Mouse (Mus musculus): Measurements from ENCODE around the gene Ankrd65. TPM values are rescaled to one million over a fixed set of nuclear protein-coding genes. Genes with fewer than 3 reads are reported as not detected.
A peak's percentile ranks its signal among the peaks of the same experiment; 100 is the strongest.
"Not testable (repeated sequence)": the region's sequence is repeated elsewhere in the genome, so short reads cannot be mapped to it uniquely, and the experiment has no call there.

Ankrd65 gene
- polyA plus RNA-seq (2012; rRNA removed): 2.8 and 3.2 TPM in 2 replicates

DNA sequence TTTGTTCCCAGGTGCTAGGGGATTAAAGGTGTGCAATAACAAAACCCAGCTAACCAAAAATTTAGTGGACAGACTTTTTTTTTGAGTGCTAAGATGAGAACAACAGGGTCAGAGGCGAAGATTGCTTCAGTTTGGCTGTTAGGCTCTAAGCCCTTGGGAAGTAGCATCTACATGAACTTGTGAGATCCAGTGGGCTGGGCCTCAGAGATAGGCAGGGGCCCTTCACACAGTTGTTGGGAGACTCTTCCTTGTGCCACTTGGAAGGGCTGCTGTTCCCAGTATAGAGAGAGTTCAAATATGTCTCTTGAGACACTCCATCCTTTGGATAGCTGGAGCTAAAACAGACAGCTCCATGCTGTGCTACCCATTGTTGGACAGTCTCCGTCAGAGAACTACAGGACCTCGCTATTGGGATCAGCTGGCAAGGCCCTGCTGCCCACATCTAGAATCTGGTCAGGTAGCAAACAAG lies at the start of gene Ankrd65:
TSS of gene Ankrd65 (plus strand) at position 419 of the 469 bp plus-strand sequence.
- peak within 1 kb of the TSS; percentile 36; the same call in 1 of the 2 replicates for H3K4me3 ChIP-seq (ENCODE audit: insufficient read depth, low read depth, low read length)
- peak within 1 kb of the TSS; percentile 79 for H3K27ac ChIP-seq (ENCODE audit: insufficient read depth, low read depth, low read length)
- DNase-seq: no peak
- H3K4me1 ChIP-seq (ENCODE audit: control insufficient read depth, insufficient read depth, low read length): peaks cover 12% of the 10 kb centered on the region; the same call in 1 of the 2 replicates
- TF ChIP-seq POLR2A (IDR thresholded peaks at IDR 0.05; ENCODE audit: low read depth, low read length) (no peak), CTCF (conservative IDR thresholded peaks at IDR 0.05; ENCODE audit: insufficient read depth, insufficient read length, low read depth, low read length) (no peak)
- no peaks in the 10 kb centered on the region for H3K27me3 ChIP-seq (replicated peaks; ENCODE audit: control insufficient read depth, insufficient read depth, low read length)
- H3K36me3 ChIP-seq (ENCODE audit: control insufficient read depth, insufficient read depth, low read length): no peaks in the 10 kb centered on the region
- 69% methylated on average over 3 of the region's 3 CpGs for WGBS

DNA sequence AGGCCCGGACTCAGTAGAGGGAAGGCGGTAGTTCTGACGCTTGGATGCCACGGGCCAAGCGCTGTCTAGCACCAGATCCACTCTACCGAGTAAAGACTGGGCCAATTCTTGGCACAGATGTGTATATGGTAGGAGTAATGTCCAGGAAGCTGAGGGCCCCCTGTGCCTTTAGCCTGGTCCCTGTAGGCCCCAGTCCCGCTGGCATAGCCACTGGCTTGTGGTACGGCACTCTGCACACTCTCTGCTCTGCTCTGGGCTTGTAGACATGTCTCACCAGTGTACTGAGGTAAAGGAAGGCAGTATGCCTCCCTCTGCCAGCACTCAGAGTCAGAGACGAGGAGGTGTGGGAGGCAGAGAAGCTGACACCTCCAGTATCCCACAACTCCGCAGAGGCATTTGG lies 49.6 kb upstream of the Ankrd65 start:
- DNase-seq; H3K27me3 ChIP-seq (replicated peaks; ENCODE audit: control insufficient read depth, insufficient read depth, low read length); H3K27ac ChIP-seq (ENCODE audit: insufficient read depth, low read depth, low read length); H3K4me1 ChIP-seq (ENCODE audit: control insufficient read depth, insufficient read depth, low read length); H3K36me3 ChIP-seq (ENCODE audit: control insufficient read depth, insufficient read depth, low read length); H3K4me3 ChIP-seq (ENCODE audit: insufficient read depth, low read depth, low read length): not testable (repeated sequence)
- 80% methylated on average over 10 of the region's 10 CpGs for WGBS

DNA sequence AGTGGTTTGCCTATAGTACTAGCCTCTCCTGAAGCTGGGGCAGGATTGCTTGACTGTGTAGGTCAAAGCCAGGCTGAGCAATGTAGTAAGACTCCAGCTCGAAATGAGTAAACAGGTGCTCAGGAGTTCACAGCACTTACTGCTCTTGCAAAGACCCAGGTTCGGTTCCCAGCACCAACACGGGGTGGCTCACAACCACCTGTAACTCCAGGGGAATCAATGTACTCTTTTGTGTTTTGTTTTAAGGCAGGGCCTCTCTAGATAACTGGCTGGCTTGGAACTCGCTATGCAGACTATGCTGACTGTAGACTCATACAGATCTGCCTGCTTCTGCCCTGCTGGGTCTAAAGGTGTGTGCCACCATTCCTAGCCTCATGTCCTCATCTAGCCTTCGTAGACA lies 47.6 kb upstream of the Ankrd65 start:
- 94% methylated on average over 5 of the region's 5 CpGs for WGBS
- Histone ChIP-seq H3K4me1 (ENCODE audit: control insufficient read depth, insufficient read depth, low read length) (no peaks in the 10 kb centered on the region), H3K4me3 (ENCODE audit: insufficient read depth, low read depth, low read length) (no peak overlapping the region), H3K27me3 (replicated peaks; ENCODE audit: control insufficient read depth, insufficient read depth, low read length) (no peaks in the 10 kb centered on the region), H3K27ac (ENCODE audit: insufficient read depth, low read depth, low read length) (no peak overlapping the region), H3K36me3 (ENCODE audit: control insufficient read depth, insufficient read depth, low read length) (peaks cover 2% of the 10 kb centered on the region)
- TF ChIP-seq CTCF (conservative IDR thresholded peaks at IDR 0.05; ENCODE audit: insufficient read depth, insufficient read length, low read depth, low read length) (no peak), POLR2A (IDR thresholded peaks at IDR 0.05; ENCODE audit: low read depth, low read length) (no peak)
- DNase-seq: no peak

DNA sequence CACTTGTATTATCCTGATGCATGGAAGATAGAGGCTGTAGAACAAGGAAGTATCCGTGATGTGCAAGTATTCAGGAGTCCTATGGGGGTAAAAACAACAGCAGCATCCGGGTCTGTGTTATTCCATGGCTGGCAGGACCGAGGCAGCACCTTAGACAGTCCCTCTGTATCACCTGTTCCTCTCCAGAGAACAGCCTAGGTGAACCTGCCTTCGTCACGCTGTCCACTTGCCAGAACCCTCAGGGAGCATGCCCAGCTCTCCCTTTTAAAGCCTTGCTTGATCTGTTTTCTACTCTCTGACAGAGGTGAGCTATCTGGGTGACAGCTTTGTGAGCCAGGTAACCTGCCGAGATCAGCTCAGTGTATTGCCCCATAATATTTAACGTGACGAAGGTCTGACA lies 45.8 kb upstream of the Ankrd65 start:
- H3K27me3 ChIP-seq (replicated peaks; ENCODE audit: control insufficient read depth, insufficient read depth, low read length): no peaks in the 10 kb centered on the region
- H3K4me1 ChIP-seq (ENCODE audit: control insufficient read depth, insufficient read depth, low read length): no peaks in the 10 kb centered on the region
- 85% methylated on average over 8 of the region's 8 CpGs for WGBS
- H3K36me3 ChIP-seq (ENCODE audit: control insufficient read depth, insufficient read depth, low read length): peaks cover 2% of the 10 kb centered on the region
- H3K27ac ChIP-seq (ENCODE audit: insufficient read depth, low read depth, low read length): no peak overlapping the region
- no peak for DNase-seq
- TF ChIP-seq CTCF (conservative IDR thresholded peaks at IDR 0.05; ENCODE audit: insufficient read depth, insufficient read length, low read depth, low read length) (no peak), POLR2A (IDR thresholded peaks at IDR 0.05; ENCODE audit: low read depth, low read length) (no peak)
- no peak overlapping the region for H3K4me3 ChIP-seq (ENCODE audit: insufficient read depth, low read depth, low read length)

DNA sequence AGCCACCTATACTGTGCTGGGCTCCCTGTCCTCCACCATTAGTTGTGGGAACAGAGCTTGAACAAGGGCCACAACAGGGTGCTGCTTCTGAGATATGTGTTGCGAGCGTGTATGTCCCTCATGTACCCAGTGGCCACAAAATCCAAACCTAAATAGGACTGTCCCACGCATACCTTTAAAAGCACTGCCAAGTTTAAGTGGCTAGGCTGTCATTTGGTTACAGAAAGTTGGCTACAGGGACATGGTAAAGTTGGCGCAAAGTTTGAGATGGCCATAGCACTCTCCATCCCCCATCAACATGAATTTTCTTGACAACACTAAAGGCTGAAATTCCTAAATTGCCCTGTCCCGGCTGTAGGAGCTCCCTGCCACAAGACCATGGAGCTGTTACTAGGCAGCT lies 45.1 kb upstream of the Ankrd65 start:
- no peak overlapping the region for H3K4me3 ChIP-seq (ENCODE audit: insufficient read depth, low read depth, low read length)
- peaks cover 2% of the 10 kb centered on the region for H3K36me3 ChIP-seq (ENCODE audit: control insufficient read depth, insufficient read depth, low read length)
- WGBS: 88% methylated on average over 5 of the region's 5 CpGs
- no peaks in the 10 kb centered on the region for H3K4me1 ChIP-seq (ENCODE audit: control insufficient read depth, insufficient read depth, low read length)
- no peaks in the 10 kb centered on the region for H3K27me3 ChIP-seq (replicated peaks; ENCODE audit: control insufficient read depth, insufficient read depth, low read length)
- no peak for DNase-seq
- H3K27ac ChIP-seq (ENCODE audit: insufficient read depth, low read depth, low read length): no peak overlapping the region
- TF ChIP-seq CTCF (conservative IDR thresholded peaks at IDR 0.05; ENCODE audit: insufficient read depth, insufficient read length, low read depth, low read length): no peak
- no peak for TF ChIP-seq POLR2A (IDR thresholded peaks at IDR 0.05; ENCODE audit: low read depth, low read length)

DNA sequence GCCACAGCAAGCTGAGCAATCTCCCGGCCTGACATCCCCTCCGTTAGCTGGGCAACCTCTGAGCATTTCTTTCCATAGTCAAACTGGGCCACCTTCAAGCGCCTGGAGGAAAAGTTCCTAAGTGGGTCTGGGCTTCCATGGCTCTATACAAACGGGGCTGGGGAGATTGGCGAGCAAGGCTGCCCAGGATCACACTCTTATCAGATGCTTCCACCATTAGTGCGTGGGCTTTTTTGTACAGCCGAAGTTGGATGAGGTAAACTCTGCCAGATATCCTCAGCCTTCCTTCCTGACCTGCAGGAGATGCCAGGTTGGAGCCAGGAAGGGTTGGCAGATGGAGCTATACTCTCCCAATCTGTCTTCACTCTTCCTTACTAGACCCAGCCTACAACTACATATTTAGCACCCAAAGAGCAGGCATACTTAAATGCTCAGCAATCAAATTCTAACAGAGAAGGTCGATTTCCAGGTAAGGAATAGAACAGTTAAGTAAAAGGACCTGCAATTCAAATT lies 44.1 kb upstream of the Ankrd65 start:
- H3K27ac ChIP-seq (ENCODE audit: insufficient read depth, low read depth, low read length): no peak overlapping the region
- 87% methylated on average over 8 of the region's 8 CpGs for WGBS
- no peak for TF ChIP-seq POLR2A (IDR thresholded peaks at IDR 0.05; ENCODE audit: low read depth, low read length)
- no peak for TF ChIP-seq CTCF (conservative IDR thresholded peaks at IDR 0.05; ENCODE audit: insufficient read depth, insufficient read length, low read depth, low read length)
- H3K36me3 ChIP-seq (ENCODE audit: control insufficient read depth, insufficient read depth, low read length): peaks cover 2% of the 10 kb centered on the region; the same call in 1 of the 2 replicates
- DNase-seq: no peak
- no peaks in the 10 kb centered on the region for H3K4me1 ChIP-seq (ENCODE audit: control insufficient read depth, insufficient read depth, low read length)
- H3K4me3 ChIP-seq (ENCODE audit: insufficient read depth, low read depth, low read length): no peak overlapping the region
- H3K27me3 ChIP-seq (replicated peaks; ENCODE audit: control insufficient read depth, insufficient read depth, low read length): no peaks in the 10 kb centered on the region

DNA sequence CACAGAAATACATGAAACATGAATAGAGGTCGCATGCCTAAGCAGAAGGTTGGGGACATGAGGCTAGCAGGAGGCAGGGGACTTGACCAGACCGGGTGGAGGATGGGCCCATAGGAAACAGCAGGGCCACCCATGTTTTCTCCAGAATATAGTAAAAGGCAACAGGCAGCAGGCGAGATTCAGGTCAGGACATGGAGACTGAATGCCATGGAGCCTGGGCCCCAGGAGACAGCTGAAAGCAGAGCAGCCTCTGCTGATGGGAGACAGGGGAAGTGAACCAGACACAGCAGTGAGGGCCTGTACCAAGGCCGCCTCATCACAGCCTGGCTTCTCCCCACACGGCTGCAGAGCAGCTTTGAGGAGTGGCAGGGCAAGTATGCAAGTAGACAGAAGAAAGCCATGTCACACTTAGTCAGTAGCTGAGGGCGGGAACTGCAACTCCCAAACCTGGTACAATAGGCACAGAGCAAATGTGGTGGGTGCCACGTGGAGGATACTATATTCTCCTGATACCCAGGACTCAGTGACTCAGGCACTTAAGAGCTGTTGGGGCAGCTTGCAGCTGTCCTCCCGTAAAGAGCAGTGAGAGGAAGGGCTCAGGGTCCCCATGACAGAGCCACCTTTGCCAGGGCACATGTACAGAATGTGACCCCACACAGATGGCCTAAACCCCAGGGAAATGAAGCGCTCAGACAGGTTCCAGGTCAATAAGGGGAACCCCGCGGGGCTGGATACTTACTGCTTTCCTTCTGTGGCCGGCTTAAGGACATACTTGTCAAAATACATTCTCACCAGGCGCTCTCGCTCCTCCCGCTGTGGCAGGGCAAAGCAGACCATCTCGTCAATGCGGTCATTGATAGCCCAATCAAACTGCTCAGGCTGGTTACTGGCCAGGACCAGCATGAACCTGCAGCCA lies 43.4 kb upstream of the Ankrd65 start:
- H3K27me3 ChIP-seq (replicated peaks; ENCODE audit: control insufficient read depth, insufficient read depth, low read length): no peaks in the 10 kb centered on the region
- no peaks in the 10 kb centered on the region for H3K4me1 ChIP-seq (ENCODE audit: control insufficient read depth, insufficient read depth, low read length)
- WGBS: 91% methylated on average over 17 of the region's 17 CpGs
- no peak for DNase-seq
- no peak overlapping the region for H3K27ac ChIP-seq (ENCODE audit: insufficient read depth, low read depth, low read length)
- peaks cover 2% of the 10 kb centered on the region; the same call in 1 of the 2 replicates for H3K36me3 ChIP-seq (ENCODE audit: control insufficient read depth, insufficient read depth, low read length)
- H3K4me3 ChIP-seq (ENCODE audit: insufficient read depth, low read depth, low read length): no peak overlapping the region
- no peak for TF ChIP-seq CTCF (conservative IDR thresholded peaks at IDR 0.05; ENCODE audit: insufficient read depth, insufficient read length, low read depth, low read length)
- TF ChIP-seq POLR2A (IDR thresholded peaks at IDR 0.05; ENCODE audit: low read depth, low read length): no peak

Measured in kidney, adult 2 months (tissue).